Comparison of ENCODE assay signal across 26 mouse cellular contexts in the genomic region with DNA sequence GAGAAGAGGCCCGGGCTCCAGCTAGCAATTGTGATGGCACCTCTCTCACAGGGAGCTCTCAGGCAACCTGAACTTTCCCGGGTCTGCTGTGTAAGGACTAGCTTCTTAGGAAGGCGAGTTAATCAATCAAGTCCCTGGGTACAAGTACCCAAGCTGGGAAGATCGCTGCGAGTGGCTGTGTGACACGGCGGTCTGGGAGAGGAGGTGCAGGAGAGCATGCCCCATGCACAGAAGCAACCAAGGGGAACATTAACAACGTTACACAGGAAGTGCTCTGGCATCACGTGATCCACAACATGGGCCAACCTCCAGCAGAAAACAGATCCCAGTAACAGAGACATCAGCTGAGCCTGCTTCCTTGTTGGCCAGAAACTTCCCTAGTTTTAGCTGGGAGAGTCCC.
DNase-seq lines count a peak whose midpoint lies in the region; ATAC-seq and TF ChIP-seq lines count a peak whose summit lies in the region.
"Had no signal": no experiment of that assay in that cellular context is flagged by ENCODE, and none has a peak within 500 bp of the region (broad histone marks: within the 10 kb centered on the region; RNA-seq: fewer than 3 reads in every experiment).

No protein-coding gene starts in this region.

- H3K9ac ChIP-seq in forebrain, embryonic 16.5 days (replicated peaks; ENCODE audit: low read depth, low read length), result no peak overlapping the region
- H3K9ac ChIP-seq in forebrain, postnatal 0 days, result no peak overlapping the region
- H3K9ac ChIP-seq: embryonic facial prominence, embryonic 15.5 days; heart, embryonic 15.5 days; limb, embryonic 15.5 days; liver, embryonic 14.5 days; lung, embryonic 14.5 days had no signal

- ATAC-seq in forebrain, embryonic 16.5 days, result no peak
- ATAC-seq in forebrain, postnatal 0 days, result no peak
- ATAC-seq: CD4-positive, CD25-positive, alpha-beta regulatory T cell, adult 4 months; intestine, postnatal 0 days had no signal

- H3K4me3 ChIP-seq in forebrain, embryonic 10.5 days, result no peak overlapping the region
- H3K4me3 ChIP-seq in forebrain, embryonic 16.5 days (replicated peaks; ENCODE audit: low read length), result no peak overlapping the region
- H3K4me3 ChIP-seq in testis, adult 2 months (ENCODE audit: control insufficient read depth, low read depth, low read length), result peak overlapping the region; percentile 46
- H3K4me3 ChIP-seq in forebrain, postnatal 0 days (ENCODE audit: low read depth, low read length), result no peak overlapping the region
- H3K4me3 ChIP-seq: embryonic facial prominence, embryonic 15.5 days; heart, embryonic 15.5 days; limb, embryonic 15.5 days had no signal

- H3K27ac ChIP-seq in forebrain, embryonic 10.5 days, result peak overlapping the region; percentile 58
- no peak overlapping the region for H3K27ac ChIP-seq in forebrain, embryonic 16.5 days (ENCODE audit: low read length)
- no peak overlapping the region for H3K27ac ChIP-seq in testis, adult 2 months (ENCODE audit: control insufficient read depth, insufficient read depth, low read depth, low read length)
- no peak overlapping the region for H3K27ac ChIP-seq in forebrain, postnatal 0 days (ENCODE audit: low read depth, low read length)
- H3K27ac ChIP-seq: embryonic facial prominence, embryonic 15.5 days; heart, embryonic 15.5 days; limb, embryonic 15.5 days; liver, embryonic 14.5 days; macrophage had no signal

- TF ChIP-seq POLR2A in testis, adult 2 months (IDR thresholded peaks at IDR 0.05; ENCODE audit: control insufficient read depth, low read depth, low read length), result no peak

- H3K27me3 ChIP-seq in forebrain, embryonic 10.5 days (ENCODE audit: poor library complexity, severe bottlenecking), result peaks cover 24% of the 10 kb centered on the region
- H3K27me3 ChIP-seq in forebrain, embryonic 16.5 days (replicated peaks; ENCODE audit: control insufficient read depth, insufficient read depth, low read length), result no peaks in the 10 kb centered on the region
- no peaks in the 10 kb centered on the region for H3K27me3 ChIP-seq in testis, adult 2 months (ENCODE audit: control insufficient read depth, insufficient read depth, low read length)
- H3K27me3 ChIP-seq in forebrain, postnatal 0 days (ENCODE audit: insufficient read depth, low read length), result no peaks in the 10 kb centered on the region
- H3K27me3 ChIP-seq: embryonic facial prominence, embryonic 15.5 days; heart, embryonic 15.5 days; limb, embryonic 15.5 days had no signal

- no peak for DNase-seq in forebrain, embryonic 10.5 days (ENCODE audit: extremely low spot score, low spot score)
- no peak for DNase-seq in testis, postnatal 10 days (ENCODE audit: low spot score)
- DNase-seq in forebrain, postnatal 0 days, result peak; percentile 20
- DNase-seq in testis, postnatal 14 days (ENCODE audit: low spot score), result peak; percentile 31
- DNase-seq in frontal cortex, postnatal 25 days (ENCODE audit: low spot score in 2 of 2), result no peak
- DNase-seq in lung, postnatal 36 days, result no peak
- DNase-seq: adrenal gland, adult 8-10 months; cerebellum, adult 18-20 months; cerebellum, postnatal 25 days; embryo, embryonic 11 days; gastrocnemius, postnatal 36 days; heart, postnatal 4 days; kidney, postnatal 25 days; lung, embryonic 14.5 days; right cerebral cortex, postnatal 25 days; thymus, adult 18-20 months; thymus, postnatal 36 days had no signal

- no peak overlapping the region for H3K4me2 ChIP-seq in forebrain, embryonic 16.5 days (ENCODE audit: low read length)
- H3K4me2 ChIP-seq in forebrain, postnatal 0 days (ENCODE audit: low read depth), result no peak overlapping the region
- H3K4me2 ChIP-seq: embryonic facial prominence, embryonic 15.5 days; heart, embryonic 15.5 days; limb, embryonic 15.5 days; lung, embryonic 14.5 days had no signal

- H3K9me3 ChIP-seq in forebrain, embryonic 10.5 days, result no peaks in the 10 kb centered on the region
- no peaks in the 10 kb centered on the region for H3K9me3 ChIP-seq in forebrain, embryonic 16.5 days (ENCODE audit: control insufficient read depth, low read length)
- H3K9me3 ChIP-seq in forebrain, postnatal 0 days (ENCODE audit: low read length), result no peaks in the 10 kb centered on the region
- H3K9me3 ChIP-seq: embryonic facial prominence, embryonic 15.5 days; heart, embryonic 15.5 days; limb, embryonic 15.5 days had no signal

- TF ChIP-seq CTCF in testis, adult 2 months (IDR thresholded peaks at IDR 0.05; ENCODE audit: control insufficient read depth, insufficient read depth, insufficient replicate concordance, low read depth, low read length), result no peak
- no peak for TF ChIP-seq CTCF in forebrain, postnatal 0 days (IDR thresholded peaks at IDR 0.05; ENCODE audit: low read depth)

- 55% methylated on average over 9 of the region's 9 CpGs for WGBS in forebrain, embryonic 10.5 days
- 37% methylated on average over 9 of the region's 9 CpGs for WGBS in forebrain, embryonic 16.5 days
- WGBS in forebrain, postnatal 0 days, result 44% methylated on average over 9 of the region's 9 CpGs

- no peaks in the 10 kb centered on the region for H3K36me3 ChIP-seq in forebrain, embryonic 10.5 days (replicated peaks)
- no peaks in the 10 kb centered on the region for H3K36me3 ChIP-seq in forebrain, embryonic 16.5 days (ENCODE audit: control insufficient read depth, insufficient read depth)
- H3K36me3 ChIP-seq in testis, adult 2 months (ENCODE audit: control insufficient read depth, insufficient read depth, low read length), result no peaks in the 10 kb centered on the region
- H3K36me3 ChIP-seq in forebrain, postnatal 0 days (ENCODE audit: insufficient read depth), result no peaks in the 10 kb centered on the region
- H3K36me3 ChIP-seq: embryonic facial prominence, embryonic 15.5 days; heart, embryonic 15.5 days; limb, embryonic 15.5 days had no signal

- peaks cover 17% of the 10 kb centered on the region for H3K4me1 ChIP-seq in forebrain, embryonic 10.5 days
- no peaks in the 10 kb centered on the region for H3K4me1 ChIP-seq in forebrain, embryonic 16.5 days (replicated peaks; ENCODE audit: control insufficient read depth, insufficient read depth, low read length)
- peaks cover 2% of the 10 kb centered on the region for H3K4me1 ChIP-seq in testis, adult 2 months (ENCODE audit: control insufficient read depth, insufficient read depth, low read length)
- no peaks in the 10 kb centered on the region for H3K4me1 ChIP-seq in forebrain, postnatal 0 days (ENCODE audit: insufficient read depth)
- H3K4me1 ChIP-seq: embryonic facial prominence, embryonic 15.5 days; heart, embryonic 15.5 days had no signal

Comparison
In these comparisons a context has a peak if more than half of its experiments do, and no peak if none do; other contexts are left out.
1. DNase-seq: peak in forebrain, postnatal 0 days (single experiment) and testis, postnatal 14 days (single experiment); none in forebrain, embryonic 10.5 days (single experiment), testis, postnatal 10 days (single experiment), frontal cortex, postnatal 25 days (0 of 2) and lung, postnatal 36 days (single experiment).